Mouse (Mus musculus) left cerebral cortex, postnatal 14 days (tissue): ENCODE results near the gene Atox1. TPM values are rescaled to one million over a fixed set of nuclear protein-coding genes. Genes with fewer than 3 reads are reported as not detected.

Source experiments
- DNase-seq, 2 experiments: peaks; one replicate each; pipeline ENCODE4 v3.0.0; 2021 to 2022; ENCODE audit warnings: low spot score in 2 of 2, mixed read lengths in 1 of 2
- intact Hi-C: fragments of 180-260 bp; cut with DNase I; formaldehyde crosslinking; loops from one replicate; pipeline ENCODE4 v1.15.1; 2025
- long read RNA-seq, 2 experiments: library from polyadenylated mRNA; stranded (forward); transcript quantifications; one replicate each; pipeline ENCODE4 v2.0.0; 2021
- total RNA-seq, 2 experiments: library from RNA; stranded (reverse); gene quantifications; 2 replicates each; pipeline ENCODE4 v1.2.3; 2021

Atox1 gene
- 100 to 1,000 TPM; 123 to 140 TPM for total RNA-seq
- long read RNA-seq, experiment 1, transcript Atox1-201 (4 exons, 541 nt), result major isoform, 111 of 114 reads
- long read RNA-seq, experiment 1, partial matches to known transcripts, result 0 of 114 reads
- long read RNA-seq, experiment 1, other reads (novel, unspliced or antisense), result 3 of 114 reads
- long read RNA-seq, experiment 2, transcript Atox1-201 (4 exons, 541 nt), result major isoform, 78 of 80 reads
- long read RNA-seq, experiment 2, partial matches to known transcripts, result 0 of 80 reads
- long read RNA-seq, experiment 2, other reads (novel, unspliced or antisense), result 2 of 80 reads

- intact Hi-C loops, result no loop called here
- peak; percentile 94 to 96 for DNase-seq
Observed at GRCm38 (mm10) chr11:55461019-55461645, at the start of gene Atox1. Gene Atox1, minus strand, starts transcription at chr11:55461239.

DNA sequence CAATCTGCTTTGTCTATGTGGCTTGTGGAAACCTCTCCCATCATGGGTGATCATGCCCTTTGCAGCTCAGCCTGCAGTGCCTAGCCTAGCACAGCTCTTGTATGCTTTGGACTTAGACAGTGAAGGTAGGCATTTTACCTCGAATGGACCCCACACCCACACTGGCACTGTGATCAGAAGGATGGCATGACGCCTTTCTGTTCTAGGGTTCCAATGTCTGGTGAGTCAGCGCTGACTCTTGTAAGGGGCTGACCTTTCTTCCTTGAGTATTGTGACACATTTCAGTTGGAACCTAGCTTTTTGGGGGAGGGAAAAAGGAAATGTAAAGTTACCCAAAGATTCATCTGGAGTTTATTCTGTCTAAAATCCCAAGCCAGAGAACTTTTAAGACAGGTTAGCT lies 44.4 kb upstream of the Atox1 start:
- intact Hi-C loops, result no loop called here
- no peak for DNase-seq

DNA sequence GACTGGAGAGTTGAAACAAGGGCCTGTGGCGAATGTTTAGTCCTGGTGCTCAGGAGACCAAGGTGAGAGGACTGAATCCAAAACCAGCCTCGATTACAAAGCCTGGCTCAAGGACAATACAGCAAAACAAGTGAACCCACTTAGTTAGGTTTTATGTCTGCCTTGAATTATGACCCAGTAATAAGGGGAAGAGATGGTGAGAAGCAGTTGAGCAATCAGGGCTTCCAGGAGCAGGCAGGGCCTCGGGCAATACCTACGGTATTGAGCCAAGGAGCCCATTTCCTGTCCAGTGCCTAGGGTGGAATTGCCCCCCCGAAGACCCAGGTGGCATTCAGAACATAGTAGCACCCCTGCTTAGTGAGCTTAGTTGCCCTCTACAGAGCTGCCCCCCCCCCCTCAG lies 41.8 kb upstream of the Atox1 start:
- DNase-seq, result no peak
- intact Hi-C loops, result no loop called here

DNA sequence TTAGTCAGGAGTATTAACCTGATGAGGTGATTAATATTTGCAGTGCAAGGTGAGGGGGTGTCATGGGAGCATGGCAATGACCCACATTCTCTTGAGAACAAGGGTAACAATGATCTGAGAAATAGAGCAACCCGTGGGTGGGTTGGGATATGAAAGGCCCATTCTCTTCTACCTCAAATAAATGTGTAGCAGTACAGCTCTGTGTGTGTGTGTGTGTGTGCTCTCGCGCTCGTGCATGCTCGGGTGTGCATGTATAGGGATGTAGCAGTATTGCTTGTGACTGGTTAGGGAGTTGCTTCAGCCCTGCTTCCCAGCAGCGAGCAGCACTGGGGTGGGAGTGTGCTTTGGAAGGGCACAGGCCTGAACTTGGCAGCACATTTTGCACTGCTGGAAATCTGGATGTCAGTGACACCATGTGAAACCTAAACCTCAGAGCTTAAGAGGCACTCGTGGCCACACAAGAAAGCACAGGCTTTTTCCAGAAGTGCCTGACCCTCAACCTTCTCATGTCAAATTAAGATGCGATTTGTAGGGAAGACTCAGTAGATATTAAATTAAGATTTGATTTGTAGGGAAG lies 41.0 kb upstream of the Atox1 start:
- intact Hi-C loops, result no loop called here
- no peak for DNase-seq

GRCm38 (mm10) chr11:55497885-55498284 lies 36.8 kb upstream of the Atox1 start:
- peak; percentile 40 to 59 for DNase-seq
- intact Hi-C loops, result no loop called here

DNA sequence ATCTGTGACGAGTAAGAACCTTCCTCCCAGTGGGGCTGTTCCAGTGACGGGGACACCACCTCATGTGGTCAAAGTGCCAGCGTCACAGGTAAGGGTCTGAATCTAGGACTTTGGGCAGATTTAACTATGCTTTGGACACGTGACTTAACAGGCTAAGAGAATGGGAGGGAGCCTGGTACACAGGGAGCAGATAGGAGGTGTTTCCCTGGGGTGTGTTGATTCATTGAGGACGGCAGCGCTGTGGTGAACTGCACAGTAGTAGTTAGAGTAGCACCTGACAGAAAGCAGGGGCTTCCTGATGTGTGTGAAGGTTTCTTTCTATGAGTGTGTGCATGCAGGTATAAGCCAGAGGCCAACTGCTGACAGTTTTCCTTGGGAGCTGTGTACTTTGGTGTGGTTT lies 35.1 kb upstream of the Atox1 start:
- DNase-seq, result no peak
- intact Hi-C loops, result no loop called here

DNA sequence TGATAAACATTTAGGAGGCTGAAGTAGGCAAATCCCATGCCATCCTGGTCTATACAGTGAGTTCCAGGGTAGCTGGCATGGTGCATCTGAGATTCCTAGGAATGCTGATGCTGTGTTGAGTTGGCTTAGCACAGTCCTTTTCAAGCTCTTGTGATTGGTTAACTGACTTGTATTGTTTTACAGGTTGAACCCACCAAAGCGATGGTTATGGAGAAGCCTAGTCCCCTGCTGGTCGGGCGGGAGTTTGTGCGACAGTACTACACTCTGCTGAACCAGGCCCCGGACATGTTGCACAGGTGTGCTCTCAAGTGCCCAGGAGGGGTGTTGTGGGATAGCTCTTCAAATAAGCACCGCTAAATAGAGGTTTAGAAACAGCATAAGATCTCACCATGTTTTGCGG lies 24.4 kb upstream of the Atox1 start:
- intact Hi-C loops, result no loop called here
- no peak for DNase-seq

GRCm38 (mm10) chr11:55473219-55473618 lies 12.2 kb upstream of the Atox1 start:
- intact Hi-C loops, result no loop called here
- no peak for DNase-seq

DNA sequence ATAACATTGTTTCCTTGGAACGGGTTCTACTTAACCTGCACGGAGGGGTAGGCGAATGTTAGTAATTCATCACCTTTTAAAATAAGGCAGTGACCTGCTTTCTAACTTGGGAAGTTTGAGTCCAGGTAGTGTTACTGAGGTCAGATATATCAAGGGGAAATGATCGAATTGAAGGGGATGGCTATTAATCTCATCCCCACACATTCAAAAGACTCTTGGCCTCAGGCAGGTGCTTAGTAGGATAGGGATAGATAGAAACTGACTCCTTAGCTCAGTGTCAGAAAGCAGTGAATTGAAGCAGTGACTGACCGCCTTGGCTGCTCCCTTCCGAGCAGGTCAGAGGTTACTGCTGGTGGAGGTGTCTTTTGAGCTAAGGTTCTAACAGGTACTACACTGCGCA lies 10.4 kb upstream of the Atox1 start:
- DNase-seq, result no peak
- intact Hi-C loops, result no loop called here

DNA sequence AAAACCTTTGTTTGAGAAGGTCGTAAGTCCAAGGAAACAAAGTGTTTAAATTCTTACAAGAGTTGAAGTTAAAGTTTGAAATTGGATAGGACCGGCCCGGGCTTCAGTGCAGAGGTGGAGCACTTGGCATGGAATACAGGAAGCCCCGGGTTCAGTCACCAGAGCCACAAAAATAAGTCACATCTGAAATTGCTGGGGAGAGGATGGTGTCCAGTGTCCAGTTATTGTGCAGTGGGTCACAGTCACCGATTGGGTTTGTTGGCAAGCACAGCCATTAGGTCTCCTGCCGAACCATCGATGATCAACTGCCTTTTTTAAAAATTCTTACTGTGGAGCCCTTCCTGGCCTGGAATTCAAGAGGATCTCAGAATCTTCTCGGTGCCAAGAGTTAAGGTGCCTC lies 9.7 kb upstream of the Atox1 start:
- DNase-seq, result no peak
- intact Hi-C loops, result no loop called here

- intact Hi-C loops, result no loop called here
- DNase-seq, result peak in 1 of 2 experiments; percentile 11
Observed at GRCm38 (mm10) chr11:55469923-55470691, 9.1 kb upstream of the Atox1 start.

GRCm38 (mm10) chr11:55469048-55469843 lies 8.2 kb upstream of the Atox1 start, which contains the start of gene G3bp1:
Gene G3bp1, plus strand, starts transcription at chr11:55469685.
- intact Hi-C loops, result no loop called here

GRCm38 (mm10) chr11:55468611-55469047 lies 7.6 kb upstream of the Atox1 start:
- intact Hi-C loops, result no loop called here
- DNase-seq, result peak in 1 of 2 experiments; percentile 22

More at GRCm38 (mm10) chr11:55469048-55469843, 8.2 kb upstream of the Atox1 start, which contains the start of gene G3bp1:
- DNase-seq, result peak; percentile 100

- DNase-seq, result no peak
- intact Hi-C loops, result no loop called here
Observed at GRCm38 (mm10) chr11:55468012-55468411, 7.0 kb upstream of the Atox1 start.

DNA sequence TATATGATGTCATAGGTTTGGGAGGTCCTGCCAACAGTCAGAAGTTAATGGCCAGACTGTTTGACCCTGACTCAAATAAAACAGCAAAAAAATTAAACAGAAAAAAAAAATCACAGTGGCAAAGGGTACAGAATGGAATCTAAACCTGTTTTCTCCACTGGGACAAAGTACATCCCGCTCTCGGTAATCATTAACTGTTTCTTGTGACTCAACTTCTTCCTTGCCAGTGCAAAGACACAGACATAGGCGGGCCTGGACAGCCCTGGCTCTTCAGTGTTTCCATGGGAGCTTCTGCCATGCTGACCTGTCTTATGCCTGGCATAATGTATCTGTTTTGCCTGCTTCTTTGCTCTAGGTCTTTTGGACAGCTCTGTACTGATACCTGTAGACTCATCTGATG lies 4.1 kb upstream of the Atox1 start:
- intact Hi-C loops, result no loop called here
- no peak for DNase-seq

GRCm38 (mm10) chr11:55464707-55465106 lies 3.7 kb upstream of the Atox1 start:
- intact Hi-C loops, result no loop called here
- DNase-seq, result no peak

DNA sequence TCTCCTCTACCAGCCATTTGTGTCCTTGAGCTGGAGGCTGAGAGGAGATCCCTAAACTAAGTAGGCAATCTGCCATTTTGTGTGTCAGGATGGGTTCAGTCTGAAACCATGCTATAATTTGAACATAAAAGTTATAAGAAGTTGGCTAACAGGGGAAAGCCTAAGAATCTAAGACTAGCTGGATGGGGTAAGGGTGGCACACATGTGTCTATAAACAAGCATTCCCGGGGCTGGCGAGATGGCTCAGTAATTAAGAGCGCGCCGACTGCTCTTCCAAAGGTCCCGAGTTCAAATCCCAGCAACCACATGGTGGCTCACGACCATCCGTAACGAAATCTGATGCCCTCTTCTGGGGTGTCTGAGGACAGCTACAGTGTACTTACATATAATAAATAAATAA lies 1.1 kb upstream of the Atox1 start:
- DNase-seq, result no peak
- intact Hi-C loops, result no loop called here

GRCm38 (mm10) chr11:55460559-55461018 lies 450 bp downstream of the Atox1 start:
- peak in 1 of 2 experiments; percentile 28 for DNase-seq
- intact Hi-C loops, result no loop called here
